Mouse (Mus musculus): ENCODE data around the gene Dnm3. TPM values are rescaled to one million over a fixed set of nuclear protein-coding genes. Genes with fewer than 3 reads are reported as not detected.

The Dnm3 gene
- 0.05 and 0.09 TPM in 2 replicates for polyA plus RNA-seq (2012)

DNA sequence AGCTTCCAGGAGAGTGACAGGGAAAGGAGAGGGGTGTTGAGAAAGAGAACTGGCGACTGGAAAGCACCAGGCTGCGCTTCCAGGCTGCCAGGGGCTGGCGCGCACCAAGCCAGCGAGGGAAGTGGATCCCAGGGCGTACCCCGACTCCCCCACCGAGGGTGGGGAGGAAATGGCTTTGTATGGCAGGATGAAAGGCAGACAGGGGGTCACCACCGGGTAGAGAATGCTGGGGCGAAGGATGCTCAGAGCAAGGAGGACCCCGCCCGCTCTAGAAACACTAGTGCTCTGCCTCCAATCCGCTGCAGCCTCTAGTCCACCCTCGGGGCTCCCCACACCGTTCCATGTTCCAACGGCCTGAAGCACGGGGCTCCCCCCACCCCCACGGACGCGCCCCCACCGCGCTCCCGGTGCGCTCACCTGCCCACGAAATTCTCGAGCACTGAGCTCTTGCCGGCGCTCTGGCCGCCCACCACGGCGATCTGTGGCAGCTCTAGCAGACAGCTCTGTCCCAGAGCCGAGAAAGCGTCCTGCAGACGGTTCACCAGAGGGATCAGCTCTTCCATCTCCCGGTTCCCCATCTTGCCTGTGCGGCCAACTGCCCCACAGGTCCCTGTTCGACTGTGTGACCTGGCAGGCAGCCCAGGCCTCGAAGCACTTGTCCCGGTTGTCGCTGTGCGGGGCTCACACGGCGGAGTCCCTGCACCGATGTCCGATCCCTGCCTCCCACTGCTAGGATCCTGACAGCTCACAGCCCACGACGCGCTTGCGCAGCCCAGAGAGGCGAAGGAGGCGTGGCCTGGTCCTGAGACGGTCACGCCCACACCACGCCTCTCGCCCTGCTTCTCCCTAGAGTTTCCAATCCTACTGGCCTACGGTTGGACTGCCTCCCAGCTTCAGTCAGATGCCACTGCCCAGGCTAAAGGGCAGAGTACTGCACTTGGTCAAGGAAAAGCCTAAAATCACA, at the start of gene Dnm3:
Dnm3 (minus strand) TSS at position 789 of the 964 bp plus-strand sequence.
- no peak for TF ChIP-seq GATA1 (IDR thresholded peaks at IDR 0.05; ENCODE audit: low read length)

DNA sequence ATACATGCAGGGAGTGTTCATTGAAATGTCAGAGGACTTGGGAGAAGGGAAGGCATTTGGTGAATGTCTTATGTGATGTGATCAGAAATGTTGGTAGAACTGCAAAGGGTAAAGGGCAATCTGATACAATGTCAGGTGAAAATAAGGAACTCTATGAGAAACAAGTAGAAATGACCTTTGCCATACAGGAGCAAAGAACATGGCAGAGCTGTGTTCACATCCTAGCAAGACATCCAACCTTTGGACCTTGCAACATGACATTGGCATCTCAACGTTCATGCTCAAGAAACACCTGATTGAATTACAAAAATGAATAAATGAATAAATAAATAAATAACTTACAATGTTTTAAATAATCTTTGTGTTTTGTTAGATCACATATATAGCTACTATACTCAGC, 37.3 kb upstream of the Dnm3 start:
- TF ChIP-seq GATA1 (IDR thresholded peaks at IDR 0.05; ENCODE audit: low read length): no peak

DNA sequence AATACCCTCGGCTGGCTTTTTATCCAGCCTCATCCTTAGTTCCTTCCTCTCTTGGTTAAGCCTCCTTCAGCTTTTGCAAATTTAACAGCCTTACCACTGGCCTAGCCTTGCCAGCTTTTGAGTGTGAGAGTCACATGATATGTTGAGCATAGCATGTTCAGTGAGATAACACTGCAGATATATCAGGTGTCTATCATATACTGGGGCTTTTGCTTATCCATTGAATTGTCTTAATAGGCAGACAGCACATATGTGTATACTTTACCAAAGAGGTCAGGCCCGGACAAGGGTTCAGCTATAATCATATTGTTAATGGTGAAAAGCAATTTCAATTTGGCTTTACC, 32.2 kb upstream of the Dnm3 start:
- peak; percentile 38 for TF ChIP-seq GATA1 (IDR thresholded peaks at IDR 0.05; ENCODE audit: low read length)

DNA sequence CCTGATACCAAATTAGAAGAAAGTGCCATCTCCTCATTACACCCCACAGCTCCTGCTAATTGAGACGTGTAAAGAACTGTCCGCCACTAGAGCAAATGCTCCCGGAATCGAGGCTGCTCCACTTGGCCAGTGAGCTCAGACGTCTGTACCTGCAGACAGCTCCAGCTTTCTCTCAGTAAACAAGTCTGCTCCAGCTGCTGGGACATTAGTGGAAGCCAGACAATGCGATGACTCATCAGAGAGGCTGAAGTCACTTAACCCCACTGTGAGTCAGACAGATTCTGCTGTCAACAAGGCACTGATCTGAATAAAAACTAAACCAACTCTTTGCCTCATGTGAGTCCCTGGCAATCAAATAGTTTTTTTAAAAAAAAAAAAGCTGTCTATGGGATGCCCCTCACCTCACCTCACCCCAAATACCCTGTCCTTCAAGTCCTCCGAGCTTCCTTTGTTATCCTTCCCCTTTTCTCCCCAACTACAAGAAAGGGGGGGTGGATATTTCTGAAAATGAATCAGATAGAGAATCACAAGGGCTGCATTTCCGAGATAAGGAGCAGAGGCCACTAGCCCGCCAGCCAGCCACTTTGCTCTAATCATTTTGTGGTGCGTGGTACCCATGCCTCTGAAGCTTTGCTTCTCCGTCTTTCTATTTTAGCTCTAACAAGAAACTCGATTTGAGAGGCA, 31.6 kb upstream of the Dnm3 start:
- no peak for TF ChIP-seq GATA1 (IDR thresholded peaks at IDR 0.05; ENCODE audit: low read length)

DNA sequence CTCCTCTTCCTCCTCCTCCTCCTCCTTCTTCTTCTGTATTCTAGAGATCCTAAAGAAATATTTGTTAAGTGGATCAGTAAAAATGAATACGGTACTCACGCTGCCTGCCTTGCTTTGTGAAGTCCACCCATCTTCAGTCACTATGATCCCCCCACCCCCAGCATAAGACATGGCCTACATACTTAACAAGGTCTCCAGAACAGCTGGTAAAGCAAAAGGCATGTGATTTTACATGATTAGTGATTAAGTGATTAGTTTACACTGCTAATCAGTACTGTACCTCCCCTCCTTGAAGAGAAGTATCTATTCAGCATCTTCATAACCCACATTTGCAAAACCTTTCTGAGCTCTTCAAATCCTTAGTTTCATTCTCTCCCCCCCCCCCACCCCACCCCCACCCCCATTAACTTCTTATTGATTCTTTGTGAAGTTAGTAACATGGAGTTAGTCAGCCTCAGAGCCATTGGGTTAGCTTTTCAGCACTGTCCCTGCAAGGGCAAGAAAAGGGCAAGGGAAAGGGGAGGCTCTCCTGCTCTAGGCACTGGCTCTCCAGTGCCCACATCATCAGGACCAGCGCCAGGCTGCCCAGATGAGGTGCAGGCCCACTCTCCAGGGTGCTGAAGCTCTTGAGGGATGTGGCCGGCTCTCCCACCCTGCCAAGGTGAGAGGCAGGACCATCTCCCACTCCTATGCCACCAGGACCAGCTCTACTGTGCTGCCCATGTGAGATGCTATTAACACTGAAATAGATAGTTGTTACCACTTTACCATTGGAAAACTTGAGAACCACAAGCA, 30.6 kb upstream of the Dnm3 start:
- TF ChIP-seq GATA1 (IDR thresholded peaks at IDR 0.05; ENCODE audit: low read length): no peak

DNA sequence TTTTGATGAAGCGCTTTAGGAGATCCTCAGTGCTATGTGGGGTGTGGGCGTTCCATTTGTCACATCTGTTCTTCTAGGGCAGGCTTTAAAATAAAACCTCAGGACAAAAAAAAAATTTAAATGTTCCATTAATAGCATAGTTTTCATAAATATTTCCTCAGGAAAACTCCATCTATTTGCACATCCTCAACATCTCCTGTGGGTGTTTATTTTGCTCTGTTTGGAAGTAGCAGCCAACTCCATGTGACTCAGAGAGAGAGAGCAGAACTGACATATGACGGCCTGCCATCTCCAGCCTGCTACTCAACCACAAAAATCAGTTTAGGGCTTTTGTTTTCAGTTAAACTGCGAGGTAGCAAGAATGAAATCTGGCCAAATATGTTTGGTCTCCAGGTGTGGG, 28.7 kb upstream of the Dnm3 start:
- TF ChIP-seq GATA1 (IDR thresholded peaks at IDR 0.05; ENCODE audit: low read length): no peak

DNA sequence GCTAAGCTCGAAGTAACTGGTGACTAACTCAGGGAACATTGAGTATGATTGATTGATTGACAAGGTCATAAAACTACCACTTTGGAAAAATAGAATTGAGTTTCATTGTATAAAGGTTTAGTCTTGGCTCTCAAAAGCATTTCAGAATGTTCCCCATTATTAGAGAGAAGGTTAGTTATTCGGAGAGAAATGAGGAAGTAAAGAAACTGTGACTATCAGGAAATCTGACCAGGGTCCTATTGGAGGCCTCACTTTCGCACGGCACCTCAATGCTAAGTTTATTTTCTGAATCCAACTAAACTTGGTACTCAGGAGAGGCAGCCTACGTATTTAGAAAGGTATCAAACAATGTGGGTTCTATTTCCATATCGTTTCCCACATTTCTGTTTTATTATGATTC, 27.8 kb upstream of the Dnm3 start:
- no peak for TF ChIP-seq GATA1 (IDR thresholded peaks at IDR 0.05; ENCODE audit: low read length)

DNA sequence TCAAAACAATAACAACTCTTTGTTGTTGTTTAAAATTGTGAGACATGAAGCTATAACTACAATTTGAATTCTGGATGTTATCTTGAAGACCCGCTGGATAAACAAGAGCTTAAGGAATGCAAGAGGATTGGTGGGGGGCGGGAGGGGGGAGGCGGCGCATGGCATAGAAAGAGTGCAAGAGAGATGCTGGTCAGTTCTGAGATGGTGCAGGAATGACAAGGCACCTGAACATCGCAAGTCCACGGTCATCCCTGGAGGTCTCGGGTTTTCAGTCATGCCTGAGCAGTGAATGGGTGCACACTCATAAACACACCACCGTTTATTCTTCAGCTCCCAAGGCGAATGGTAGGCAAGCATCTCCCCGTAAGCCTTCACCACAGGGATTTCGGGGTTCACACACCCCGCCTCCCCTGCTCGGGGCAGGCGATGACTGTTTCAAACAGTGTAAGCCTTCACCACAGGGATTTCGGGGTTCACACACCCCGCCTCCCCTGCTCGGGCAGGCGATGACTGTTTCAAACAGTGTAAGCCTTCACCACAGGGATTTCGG, 1.2 kb downstream of the Dnm3 start:
- no peak for TF ChIP-seq GATA1 (IDR thresholded peaks at IDR 0.05; ENCODE audit: low read length)

DNA sequence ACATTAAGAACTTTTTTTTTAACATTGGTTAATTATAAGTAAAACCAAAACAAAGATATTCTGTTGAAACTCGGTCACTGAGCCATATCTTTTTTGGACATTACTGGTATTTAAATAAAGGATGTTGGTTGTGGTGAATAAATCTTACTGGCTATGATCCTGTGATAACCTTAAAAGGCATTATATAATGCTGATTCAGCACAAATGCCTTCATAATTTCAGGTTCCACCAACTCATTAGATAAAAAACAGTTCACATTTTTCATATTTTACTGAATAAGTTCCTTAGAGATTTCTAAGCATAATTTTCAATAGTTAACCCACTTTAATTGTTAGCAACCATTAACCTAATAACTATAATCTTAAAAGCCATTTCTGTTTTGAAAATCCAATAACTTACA, 4.9 kb downstream of the Dnm3 start:
- no peak for TF ChIP-seq GATA1 (IDR thresholded peaks at IDR 0.05; ENCODE audit: low read length)

DNA sequence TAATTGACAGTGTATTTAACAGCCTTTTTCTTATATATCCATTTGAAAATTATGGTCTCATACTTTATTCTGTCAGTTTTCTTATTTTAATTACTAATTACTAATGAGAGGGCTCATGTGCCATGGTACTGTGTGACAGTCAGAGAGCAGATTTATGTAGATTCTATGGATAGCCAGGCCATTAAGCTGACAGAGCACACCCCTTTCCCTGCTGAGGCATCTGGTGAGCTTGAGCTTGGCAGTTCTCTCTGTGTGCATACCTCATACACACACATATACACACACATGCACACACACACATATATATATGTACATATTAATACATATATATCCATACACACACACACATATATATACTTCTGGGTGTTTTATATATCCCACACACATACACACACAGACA, 6.7 kb downstream of the Dnm3 start:
- no peak for TF ChIP-seq GATA1 (IDR thresholded peaks at IDR 0.05; ENCODE audit: low read length)

DNA sequence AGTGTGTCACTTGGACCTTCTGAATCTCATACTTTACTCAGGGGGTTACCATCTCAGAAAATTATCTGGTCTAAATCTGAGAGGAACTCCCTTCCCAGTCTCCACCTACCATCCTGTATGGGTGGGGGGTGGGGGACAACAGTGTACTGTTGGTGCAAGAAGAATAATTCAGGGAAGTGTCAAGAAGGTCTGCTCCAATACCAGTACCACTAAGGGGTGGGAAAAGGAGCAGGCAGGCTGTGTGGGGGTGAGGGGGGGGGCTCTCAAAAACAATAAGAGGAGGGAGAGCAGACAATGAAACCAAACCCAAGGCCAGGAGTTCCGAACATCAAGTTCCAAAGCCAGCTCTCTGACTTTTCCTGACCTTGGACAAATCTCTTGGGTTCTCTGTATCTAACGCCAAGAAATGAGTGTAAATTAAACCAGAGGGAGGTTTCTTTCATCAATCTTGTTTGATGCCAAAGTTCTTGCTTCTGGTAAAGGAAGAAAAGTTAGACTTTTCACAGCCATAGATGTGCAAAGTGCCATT, 8.0 kb downstream of the Dnm3 start:
- TF ChIP-seq GATA1 (IDR thresholded peaks at IDR 0.05; ENCODE audit: low read length): no peak

DNA sequence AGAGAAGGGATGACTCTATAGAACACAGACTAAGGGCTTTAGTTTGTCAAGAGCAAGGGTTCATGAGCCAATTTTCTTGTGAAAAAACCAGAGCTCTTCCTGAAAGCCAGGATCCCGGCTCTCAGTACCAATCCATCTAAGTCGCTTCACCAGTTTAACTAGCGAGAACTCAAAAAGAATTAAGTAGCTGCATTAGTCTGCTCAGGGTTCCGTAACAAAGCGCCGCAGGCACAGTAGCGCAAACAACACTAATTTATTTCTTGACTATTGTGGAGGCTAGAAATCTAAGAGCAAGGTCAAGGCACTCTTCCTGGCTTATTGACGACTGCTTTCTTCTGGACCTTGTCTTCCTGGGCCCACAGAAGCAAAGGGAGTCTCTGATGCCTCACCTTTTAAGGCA, 14.2 kb downstream of the Dnm3 start:
- no peak for TF ChIP-seq GATA1 (IDR thresholded peaks at IDR 0.05; ENCODE audit: low read length)

DNA sequence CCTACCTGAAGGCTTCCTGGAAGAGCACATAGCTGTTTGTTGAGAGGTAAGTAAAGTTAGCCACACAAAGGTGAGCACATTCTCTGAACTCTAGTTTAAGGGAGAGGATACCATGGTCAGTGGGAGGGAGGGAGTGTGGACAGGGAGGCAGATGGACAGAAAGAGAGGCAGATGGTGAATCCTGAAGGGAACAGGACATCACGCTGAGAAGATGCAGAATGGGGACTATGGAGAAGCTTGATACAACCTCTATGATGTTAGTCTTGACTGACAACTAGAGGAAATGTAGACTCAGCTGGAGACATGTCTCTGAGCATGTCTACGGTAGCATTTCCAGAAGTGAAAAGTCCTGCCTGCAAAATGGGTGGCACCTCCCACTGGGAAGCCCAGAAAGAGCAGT, 19.1 kb downstream of the Dnm3 start:
- no peak for TF ChIP-seq GATA1 (IDR thresholded peaks at IDR 0.05; ENCODE audit: low read length)

DNA sequence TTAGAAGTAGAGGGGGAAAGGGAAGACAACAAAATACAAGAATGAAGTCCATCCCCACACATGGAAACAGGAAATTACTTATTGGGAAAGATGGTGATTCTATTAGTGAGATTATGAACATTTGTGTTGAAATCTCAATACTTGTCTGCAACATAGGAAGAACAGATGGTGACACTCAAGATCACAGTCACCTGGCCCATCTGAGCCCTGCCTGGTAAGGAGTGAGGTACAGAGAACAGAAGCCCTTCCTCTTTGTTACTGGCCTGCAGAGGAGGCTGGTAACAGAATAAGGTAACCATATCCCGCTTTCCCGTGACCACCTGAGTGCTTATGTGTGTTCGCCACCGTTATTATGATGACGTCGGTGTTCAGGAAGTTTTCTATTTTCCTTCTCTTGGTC, 21.0 kb downstream of the Dnm3 start:
- TF ChIP-seq GATA1 (IDR thresholded peaks at IDR 0.05; ENCODE audit: low read length): no peak

DNA sequence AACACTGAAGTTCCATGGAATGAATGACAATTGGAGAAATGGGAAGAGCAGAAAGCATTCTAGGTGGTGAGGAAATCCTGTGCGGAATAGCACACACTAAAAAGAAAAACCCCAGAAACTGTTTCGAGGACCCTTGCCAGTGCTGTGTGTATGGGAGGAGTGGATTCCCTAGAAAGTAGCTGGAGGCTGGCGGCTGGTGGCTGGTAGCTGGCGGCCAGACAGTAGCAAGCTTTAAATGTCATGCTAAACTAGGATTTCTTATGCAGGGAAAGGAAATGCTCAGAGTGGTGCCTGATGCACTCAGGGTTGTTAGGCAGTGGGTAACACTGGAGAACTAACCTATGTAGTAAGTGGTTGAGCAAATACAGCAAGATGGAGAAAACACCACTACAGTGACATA, 21.4 kb downstream of the Dnm3 start:
- no peak for TF ChIP-seq GATA1 (IDR thresholded peaks at IDR 0.05; ENCODE audit: low read length)
